Mouse (Mus musculus) olfactory bulb, adult 2 months (tissue): ENCODE results near the gene Pnmt.

Experiments
- CTCF ChIP-seq: fragments of 200-500 bp; IDR thresholded peaks from 2 replicates; pipeline ENCODE4 v1.5.1; 2012; ENCODE audit warnings: low read depth, mild to moderate bottlenecking, low read length, moderate library complexity; ENCODE audit not compliant: insufficient read depth
- POLR2A ChIP-seq: fragments of 200-500 bp; IDR thresholded peaks from 2 replicates; pipeline ENCODE4 v1.6.1; 2012; ENCODE audit warnings: mild to moderate bottlenecking, low read depth, low read length, moderate library complexity; ENCODE audit not compliant: insufficient read depth

DNA sequence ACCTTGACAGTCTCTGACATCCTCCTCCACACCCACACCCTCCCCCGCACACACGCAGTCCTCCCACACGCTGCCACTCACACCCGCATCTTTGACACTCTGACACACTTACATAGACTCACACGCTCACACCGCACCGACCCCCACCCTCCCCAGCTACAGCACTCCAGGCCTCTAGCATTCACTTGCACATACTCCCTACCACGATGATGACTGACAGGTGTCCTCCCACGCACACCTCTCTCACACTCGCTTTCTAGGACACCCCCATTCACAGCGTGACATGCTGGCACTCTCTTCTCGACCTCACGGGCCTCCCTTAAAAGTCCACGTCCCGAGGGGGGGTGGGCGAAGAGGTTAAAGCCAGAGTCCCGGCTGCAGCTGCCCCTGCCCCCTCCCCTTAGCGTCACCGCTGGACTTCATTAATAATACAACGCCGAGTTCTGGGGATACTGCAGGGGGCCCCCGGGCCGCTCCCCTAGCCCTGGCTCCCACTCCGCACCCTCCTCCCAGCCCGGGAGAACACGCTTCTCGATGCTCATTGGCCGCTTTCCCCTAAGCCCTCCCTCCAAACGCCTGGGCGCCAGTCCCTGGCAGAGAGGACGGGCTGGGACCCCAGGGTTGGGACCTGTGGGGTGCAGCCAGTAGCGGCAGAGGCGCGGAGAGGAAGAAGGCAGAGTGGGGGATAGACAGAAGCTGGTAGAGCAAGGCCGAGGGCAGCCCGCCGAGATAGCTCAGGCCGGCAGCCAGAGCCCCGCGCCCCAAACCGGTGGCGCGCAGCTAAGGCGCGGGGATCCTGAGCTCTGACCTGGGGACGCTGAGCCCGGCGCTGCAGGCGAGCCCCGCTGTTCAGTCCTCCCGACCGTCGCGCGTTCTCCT, 37.9 kb upstream of the Pnmt start, which contains the start of gene Ppp1r1b:
- TF ChIP-seq CTCF, result no peak
- no peak for TF ChIP-seq POLR2A
